Mouse (Mus musculus): ENCODE data around the gene Efr3b. TPM values are rescaled to one million over a fixed set of nuclear protein-coding genes. Genes with fewer than 3 reads are reported as not detected.
"Not testable (repeated sequence)": the region's sequence is repeated elsewhere in the genome, so short reads cannot be mapped to it uniquely, and the experiment has no call there.

Efr3b gene
- total and polyA plus RNA-seq, 2 experiments = 0.09 to 0.16 TPM

DNA sequence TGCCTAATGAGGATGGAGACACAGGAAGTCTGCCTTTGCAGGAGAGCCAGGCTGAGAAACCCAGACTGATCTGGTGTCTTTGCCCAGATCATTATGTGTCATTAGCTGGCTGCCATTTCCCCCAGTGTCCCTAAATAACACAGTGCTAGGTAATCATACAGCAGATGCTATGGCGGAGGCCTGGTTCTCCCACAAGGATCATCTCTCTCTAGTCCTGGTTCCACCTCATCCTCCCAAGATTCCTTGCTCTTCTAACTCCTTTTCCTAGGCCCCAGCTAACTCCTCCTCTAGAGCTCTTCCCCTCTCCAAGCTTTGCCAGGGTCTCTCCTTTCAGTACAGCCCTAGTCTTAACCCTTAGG, 57.7 kb downstream of the Efr3b start:
- no peak overlapping the region for H3K27ac ChIP-seq (replicated peaks; ENCODE audit: insufficient read depth, low read depth, low read length)
- no peaks in the 10 kb centered on the region for H3K36me3 ChIP-seq (ENCODE audit: control insufficient read depth, insufficient read depth, low read length)
- DNase-seq (ENCODE audit: extremely low read depth, low read depth, low spot score) = no peak
- H3K9ac ChIP-seq (ENCODE audit: low read depth, low read length) = no peak overlapping the region
- no peak overlapping the region for H3K4me3 ChIP-seq (ENCODE audit: insufficient read depth, low read depth, low read length)
- peaks cover 2% of the 10 kb centered on the region; the same call in 1 of the 2 replicates for H3K4me1 ChIP-seq (ENCODE audit: control insufficient read depth, insufficient read depth, low read length)
- WGBS = 91% methylated on average over 1 of the region's 1 CpGs
- H3K27me3 ChIP-seq (ENCODE audit: control insufficient read depth, insufficient read depth, low read length) = no peaks in the 10 kb centered on the region; the same call in 1 of the 2 replicates
- no peaks in the 10 kb centered on the region for H3K79me2 ChIP-seq (ENCODE audit: control insufficient read depth, insufficient read depth, low read length)
- TF ChIP-seq POLR2A (IDR thresholded peaks at IDR 0.05; ENCODE audit: extremely low read depth, insufficient read depth, low read length) (no peak), CTCF (IDR thresholded peaks at IDR 0.05; ENCODE audit: low read depth, low read length) (no peak)

DNA sequence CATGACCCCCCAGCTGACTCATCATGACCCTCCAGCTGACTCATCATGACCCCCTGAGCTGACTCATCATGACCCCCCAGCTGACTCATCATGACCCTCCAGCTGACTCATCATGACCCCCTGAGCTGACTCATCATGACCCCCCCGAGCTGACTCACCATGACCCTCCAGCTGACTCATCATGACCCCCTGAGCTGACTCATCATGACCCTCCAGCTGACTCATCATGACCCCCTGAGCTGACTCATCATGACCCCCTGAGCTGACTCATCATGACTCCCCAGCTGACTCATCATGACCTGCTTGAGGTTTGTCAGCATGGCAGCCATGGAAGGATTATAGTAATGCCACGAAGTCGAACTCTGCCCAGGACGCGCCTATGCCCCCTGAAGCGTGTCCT, 65.5 kb downstream of the Efr3b start:
- WGBS = 92% methylated on average over 6 of the region's 6 CpGs
- not testable (repeated sequence) for H3K27me3 ChIP-seq (ENCODE audit: control insufficient read depth, insufficient read depth, low read length); H3K9ac ChIP-seq (ENCODE audit: low read depth, low read length); H3K79me2 ChIP-seq (ENCODE audit: control insufficient read depth, insufficient read depth, low read length); DNase-seq (ENCODE audit: extremely low read depth, low read depth, low spot score); H3K4me1 ChIP-seq (ENCODE audit: control insufficient read depth, insufficient read depth, low read length); H3K4me3 ChIP-seq (ENCODE audit: insufficient read depth, low read depth, low read length); H3K27ac ChIP-seq (replicated peaks; ENCODE audit: insufficient read depth, low read depth, low read length); H3K36me3 ChIP-seq (ENCODE audit: control insufficient read depth, insufficient read depth, low read length)

GRCm38 (mm10) chr12:3968380-3968779, 70.3 kb downstream of the Efr3b start:
- H3K4me3 ChIP-seq (ENCODE audit: insufficient read depth, low read depth, low read length) = no peak overlapping the region
- WGBS = 61% methylated on average over 9 of the region's 9 CpGs
- no peak overlapping the region for H3K9ac ChIP-seq (ENCODE audit: low read depth, low read length)
- H3K27me3 ChIP-seq (ENCODE audit: control insufficient read depth, insufficient read depth, low read length) = no peaks in the 10 kb centered on the region
- H3K79me2 ChIP-seq (ENCODE audit: control insufficient read depth, insufficient read depth, low read length) = no peaks in the 10 kb centered on the region
- no peaks in the 10 kb centered on the region for H3K36me3 ChIP-seq (ENCODE audit: control insufficient read depth, insufficient read depth, low read length)
- TF ChIP-seq CTCF (IDR thresholded peaks at IDR 0.05; ENCODE audit: low read depth, low read length) (no peak), POLR2A (IDR thresholded peaks at IDR 0.05; ENCODE audit: extremely low read depth, insufficient read depth, low read length) (no peak)
- no peak for DNase-seq (ENCODE audit: extremely low read depth, low read depth, low spot score)
- no peak overlapping the region for H3K27ac ChIP-seq (replicated peaks; ENCODE audit: insufficient read depth, low read depth, low read length)
- H3K4me1 ChIP-seq (ENCODE audit: control insufficient read depth, insufficient read depth, low read length) = no peaks in the 10 kb centered on the region

DNA sequence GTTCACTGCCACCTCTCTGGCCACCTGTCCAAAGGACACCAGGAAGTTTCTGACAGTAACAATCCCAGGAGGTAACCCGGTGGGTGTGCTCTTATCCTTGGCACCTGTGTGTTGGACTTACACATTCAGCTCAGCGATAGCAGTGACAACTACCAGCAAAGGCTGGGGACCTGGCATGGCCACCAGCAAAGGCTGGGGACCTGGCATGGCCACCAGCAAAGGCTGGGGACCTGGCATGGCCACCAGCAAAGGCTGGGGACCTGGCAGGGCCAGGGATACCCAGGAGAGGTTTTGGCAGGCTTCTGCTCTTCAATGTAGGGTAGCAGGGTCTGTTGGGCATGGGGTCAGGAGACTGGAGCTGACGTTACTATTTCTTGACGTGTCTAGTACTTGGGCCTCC, 71.5 kb downstream of the Efr3b start:
- Histone ChIP-seq H3K36me3 (ENCODE audit: control insufficient read depth, insufficient read depth, low read length) (no peaks in the 10 kb centered on the region), H3K9ac (ENCODE audit: low read depth, low read length) (no peak overlapping the region), H3K27ac (replicated peaks; ENCODE audit: insufficient read depth, low read depth, low read length) (no peak overlapping the region), H3K4me3 (ENCODE audit: insufficient read depth, low read depth, low read length) (no peak overlapping the region), H3K4me1 (ENCODE audit: control insufficient read depth, insufficient read depth, low read length) (no peaks in the 10 kb centered on the region), H3K79me2 (ENCODE audit: control insufficient read depth, insufficient read depth, low read length) (no peaks in the 10 kb centered on the region), H3K27me3 (ENCODE audit: control insufficient read depth, insufficient read depth, low read length) (no peaks in the 10 kb centered on the region)
- TF ChIP-seq POLR2A (IDR thresholded peaks at IDR 0.05; ENCODE audit: extremely low read depth, insufficient read depth, low read length) = no peak
- TF ChIP-seq CTCF (IDR thresholded peaks at IDR 0.05; ENCODE audit: low read depth, low read length) = no peak
- no peak for DNase-seq (ENCODE audit: extremely low read depth, low read depth, low spot score)
- 86% methylated on average over 4 of the region's 4 CpGs for WGBS

GRCm38 (mm10) chr12:3960553-3960952, 78.2 kb downstream of the Efr3b start:
- no peak overlapping the region for H3K27ac ChIP-seq (replicated peaks; ENCODE audit: insufficient read depth, low read depth, low read length)
- peaks cover 2% of the 10 kb centered on the region; the same call in 1 of the 2 replicates for H3K4me1 ChIP-seq (ENCODE audit: control insufficient read depth, insufficient read depth, low read length)
- peak; percentile 49 for DNase-seq (ENCODE audit: extremely low read depth, low read depth, low spot score)

DNA sequence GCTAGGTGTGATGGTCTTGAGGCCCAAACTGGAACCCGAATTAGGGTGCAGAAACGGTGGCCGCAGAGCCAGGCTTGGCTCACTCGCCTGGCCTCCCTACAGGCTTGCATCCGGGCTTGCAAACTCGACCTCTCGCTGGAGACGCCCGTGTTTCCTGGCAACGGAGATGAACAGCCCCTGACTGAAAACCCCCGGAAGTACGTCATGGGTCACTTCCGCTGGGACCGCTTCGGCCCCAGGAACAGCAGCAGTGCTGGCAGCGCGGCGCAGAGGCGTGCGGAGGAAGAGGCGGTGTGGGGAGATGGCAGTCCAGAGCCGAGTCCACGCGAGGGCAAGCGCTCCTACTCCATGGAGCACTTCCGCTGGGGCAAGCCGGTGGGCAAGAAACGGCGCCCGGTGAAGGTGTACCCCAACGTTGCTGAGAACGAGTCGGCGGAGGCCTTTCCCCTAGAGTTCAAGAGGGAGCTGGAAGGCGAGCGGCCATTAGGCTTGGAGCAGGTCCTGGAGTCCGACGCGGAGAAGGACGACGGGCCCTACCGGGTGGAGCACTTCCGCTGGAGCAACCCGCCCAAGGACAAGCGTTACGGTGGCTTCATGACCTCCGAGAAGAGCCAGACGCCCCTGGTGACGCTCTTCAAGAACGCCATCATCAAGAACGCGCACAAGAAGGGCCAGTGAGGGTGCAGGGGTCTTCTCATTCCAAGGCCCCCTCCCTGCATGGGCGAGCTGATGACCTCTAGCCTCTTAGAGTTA, 78.7 kb downstream of the Efr3b start:
- peaks cover 2% of the 10 kb centered on the region; the same call in 1 of the 2 replicates for H3K4me1 ChIP-seq (ENCODE audit: control insufficient read depth, insufficient read depth, low read length)
- TF ChIP-seq CTCF (IDR thresholded peaks at IDR 0.05; ENCODE audit: low read depth, low read length) = no peak
- TF ChIP-seq POLR2A (IDR thresholded peaks at IDR 0.05; ENCODE audit: extremely low read depth, insufficient read depth, low read length) = peak; percentile 72; the same call in 1 of the 2 replicates
- H3K27ac ChIP-seq (replicated peaks; ENCODE audit: insufficient read depth, low read depth, low read length) = peak overlapping the region; percentile 45
- H3K79me2 ChIP-seq (ENCODE audit: control insufficient read depth, insufficient read depth, low read length) = no peaks in the 10 kb centered on the region
- H3K36me3 ChIP-seq (ENCODE audit: control insufficient read depth, insufficient read depth, low read length) = no peaks in the 10 kb centered on the region
- peak overlapping the region; percentile 72 for H3K9ac ChIP-seq (ENCODE audit: low read depth, low read length)
- DNase-seq (ENCODE audit: extremely low read depth, low read depth, low spot score) = peak; percentile 53
- peak overlapping the region; percentile 72 for H3K4me3 ChIP-seq (ENCODE audit: insufficient read depth, low read depth, low read length)
- H3K27me3 ChIP-seq (ENCODE audit: control insufficient read depth, insufficient read depth, low read length) = no peaks in the 10 kb centered on the region
- WGBS = 6% methylated on average over 53 of the region's 53 CpGs

More at GRCm38 (mm10) chr12:3960553-3960952, 78.2 kb downstream of the Efr3b start:
- Histone ChIP-seq H3K9ac (ENCODE audit: low read depth, low read length) (no peak overlapping the region), H3K36me3 (ENCODE audit: control insufficient read depth, insufficient read depth, low read length) (no peaks in the 10 kb centered on the region), H3K27me3 (ENCODE audit: control insufficient read depth, insufficient read depth, low read length) (no peaks in the 10 kb centered on the region), H3K79me2 (ENCODE audit: control insufficient read depth, insufficient read depth, low read length) (no peaks in the 10 kb centered on the region), H3K4me3 (ENCODE audit: insufficient read depth, low read depth, low read length) (no peak overlapping the region)
- peak; percentile 27; the same call in 1 of the 2 replicates for TF ChIP-seq CTCF (IDR thresholded peaks at IDR 0.05; ENCODE audit: low read depth, low read length)
- TF ChIP-seq POLR2A (IDR thresholded peaks at IDR 0.05; ENCODE audit: extremely low read depth, insufficient read depth, low read length) = no peak
- 36% methylated on average over 4 of the region's 4 CpGs for WGBS
